Mouse (Mus musculus) central nervous system, embryonic 11.5 days (tissue): ENCODE measurements around the gene Cyp2c70. TPM values are rescaled to one million over a fixed set of nuclear protein-coding genes. Genes with fewer than 3 reads are reported as not detected.

ENCODE experiments used
- polyA plus RNA-seq: library from polyadenylated mRNA; depleted of rRNA; stranded (reverse); fragments of >200 nt; gene quantifications from 2 replicates; pipeline ENCODE4 v1.2.3, GENCODE M21; 2012; rRNA removed

The Cyp2c70 gene
- 0.12 and 0.22 TPM in 2 replicates for polyA plus RNA-seq

DNA sequence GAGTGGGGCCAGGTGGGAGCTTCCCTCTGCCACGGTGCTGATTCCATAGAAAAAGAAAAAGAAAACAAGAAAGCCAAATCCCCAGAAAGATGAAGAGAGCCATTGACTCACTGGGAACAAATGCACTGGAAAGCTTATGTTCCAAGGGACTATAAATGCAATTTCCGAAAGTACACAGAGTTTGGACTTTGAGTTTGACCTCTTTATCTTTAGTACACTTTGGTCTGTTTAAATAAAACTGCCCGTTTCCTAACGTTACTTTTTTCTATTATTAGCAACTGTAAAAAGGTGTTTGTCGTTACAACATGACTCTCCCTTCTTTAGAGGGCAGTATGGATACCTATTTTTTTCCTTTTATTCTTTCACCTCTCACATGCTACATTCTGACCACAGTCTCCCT is at the start of gene Cyp2c70:
Cyp2c70 (minus strand) TSS at position 174 of the 400 bp plus-strand sequence.

Other genes with a start within 250 kb of the Cyp2c70 start
- not detected in 2 replicates for gene Cyp2c37, start 194.9 kb downstream of the Cyp2c70 start, polyA plus RNA-seq
- gene Cyp2c54, start 113.5 kb downstream of the Cyp2c70 start, polyA plus RNA-seq = not detected in 2 replicates
- gene Cyp2c50, start 97.6 kb downstream of the Cyp2c70 start, polyA plus RNA-seq = not detected in 2 replicates
- 42.6 and 47.9 TPM in 2 replicates for gene Pdlim1, start 84.5 kb upstream of the Cyp2c70 start, polyA plus RNA-seq